Mouse (Mus musculus): ENCODE results near the gene Dcpp3. TPM values are rescaled to one million over a fixed set of nuclear protein-coding genes. Genes with fewer than 3 reads are reported as not detected.
"Not testable (repeated sequence)": the region's sequence is repeated elsewhere in the genome, so short reads cannot be mapped to it uniquely, and the experiment has no call there.

Dcpp3 gene
- polyA plus RNA-seq (2015; fragmentation: Nextera tagmentation; extraction: Ambion mirVana): not detected in 2 replicates

DNA sequence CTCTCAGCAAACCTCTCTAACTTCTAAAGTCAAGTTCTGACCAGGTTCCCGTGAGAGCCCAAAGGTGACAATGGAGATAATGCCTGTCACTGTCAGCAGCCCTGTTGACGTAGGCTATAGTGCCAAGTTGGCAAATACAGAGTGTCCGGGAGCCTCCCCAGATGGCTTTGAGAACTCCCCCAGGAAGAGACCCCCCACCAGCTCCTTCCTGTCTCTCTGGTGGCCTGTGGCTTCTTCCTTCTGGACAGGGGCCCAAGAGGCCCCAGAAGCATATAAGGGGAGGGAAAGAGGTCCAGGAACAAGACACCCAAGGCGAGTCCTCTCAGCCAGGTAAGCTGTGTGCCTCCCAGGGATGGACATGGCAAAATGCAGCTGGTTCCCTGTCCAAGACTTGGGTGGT, at the start of gene Dcpp3:
Gene Dcpp3 (plus strand): TSS at position 301 of the 400 bp plus-strand sequence.
- H3K9ac ChIP-seq (replicated peaks; ENCODE audit: low read length); H3K9me3 ChIP-seq (ENCODE audit: low read length); ATAC-seq (ENCODE audit: low FRiP score, low TSS enrichment); H3K27ac ChIP-seq (ENCODE audit: low read length); H3K27me3 ChIP-seq (ENCODE audit: insufficient read depth, low read length); H3K4me3 ChIP-seq (ENCODE audit: low read length); H3K36me3 ChIP-seq (ENCODE audit: insufficient read depth, low read length); H3K4me1 ChIP-seq (ENCODE audit: insufficient read depth, low read length); H3K4me2 ChIP-seq (replicated peaks; ENCODE audit: low read depth, low read length): not testable (repeated sequence)
- WGBS: 68% methylated on average over 4 of the region's 4 CpGs

DNA sequence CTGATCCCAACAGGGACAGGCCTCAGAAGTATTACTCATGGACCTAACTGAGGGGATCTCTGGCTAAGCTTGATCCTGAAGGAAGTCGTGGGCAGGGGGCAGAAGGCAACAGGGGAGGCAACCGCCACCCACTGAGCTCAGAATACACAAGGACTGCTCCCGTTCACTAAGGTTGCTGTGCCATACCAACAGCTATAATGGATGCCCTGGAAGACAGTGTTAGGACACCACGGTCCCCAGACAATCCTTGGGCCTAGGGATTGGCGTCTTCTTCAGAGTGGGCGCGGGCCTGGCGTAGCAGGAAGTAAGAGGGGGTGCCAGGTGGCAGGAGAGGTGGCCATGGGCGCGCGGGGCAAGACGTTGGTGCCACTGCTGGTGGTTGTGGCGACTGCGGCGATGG, 49.5 kb upstream of the Dcpp3 start, which contains the start of gene Prss21:
Gene Prss21 (plus strand): TSS at position 301 of the 400 bp plus-strand sequence.
- H3K36me3 ChIP-seq (ENCODE audit: insufficient read depth, low read length): no peaks in the 10 kb centered on the region
- no peak within 1 kb of the TSS for H3K9ac ChIP-seq (replicated peaks; ENCODE audit: low read length)
- no peak within 1 kb of the TSS for H3K27ac ChIP-seq (ENCODE audit: low read length)
- H3K4me1 ChIP-seq (ENCODE audit: insufficient read depth, low read length): no peaks in the 10 kb centered on the region
- no peaks in the 10 kb centered on the region for H3K9me3 ChIP-seq (ENCODE audit: low read length)
- WGBS: 84% methylated on average over 15 of the region's 15 CpGs
- no peaks in the 10 kb centered on the region for H3K27me3 ChIP-seq (ENCODE audit: insufficient read depth, low read length)
- no peak within 1 kb of the TSS for H3K4me2 ChIP-seq (replicated peaks; ENCODE audit: low read depth, low read length)
- no peak for ATAC-seq (ENCODE audit: low FRiP score, low TSS enrichment)
- H3K4me3 ChIP-seq (ENCODE audit: low read length): no peak within 1 kb of the TSS

DNA sequence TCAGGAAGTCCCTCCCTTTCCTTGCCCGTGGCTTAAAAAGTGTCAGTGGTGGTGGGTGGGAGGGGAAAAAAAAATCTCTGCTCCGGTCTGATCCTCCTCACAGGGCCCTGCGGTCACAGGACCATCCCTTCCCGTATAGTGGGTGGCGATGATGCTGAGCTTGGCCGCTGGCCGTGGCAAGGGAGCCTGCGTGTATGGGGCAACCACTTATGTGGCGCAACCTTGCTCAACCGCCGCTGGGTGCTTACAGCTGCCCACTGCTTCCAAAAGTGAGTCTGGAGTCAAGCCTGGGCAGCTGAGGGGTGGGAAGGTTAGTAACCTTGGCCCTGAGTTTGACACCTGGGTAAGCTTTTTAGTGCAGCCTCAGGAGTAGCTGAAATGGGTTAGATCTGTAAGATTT, 48.7 kb upstream of the Dcpp3 start:
- Histone ChIP-seq H3K27ac (ENCODE audit: low read length) (no peak overlapping the region), H3K4me1 (ENCODE audit: insufficient read depth, low read length) (no peaks in the 10 kb centered on the region), H3K9me3 (ENCODE audit: low read length) (no peaks in the 10 kb centered on the region), H3K4me3 (ENCODE audit: low read length) (no peak overlapping the region), H3K9ac (replicated peaks; ENCODE audit: low read length) (no peak overlapping the region), H3K27me3 (ENCODE audit: insufficient read depth, low read length) (no peaks in the 10 kb centered on the region), H3K36me3 (ENCODE audit: insufficient read depth, low read length) (no peaks in the 10 kb centered on the region), H3K4me2 (replicated peaks; ENCODE audit: low read depth, low read length) (no peak overlapping the region)
- no peak for ATAC-seq (ENCODE audit: low FRiP score, low TSS enrichment)
- 92% methylated on average over 11 of the region's 11 CpGs for WGBS

DNA sequence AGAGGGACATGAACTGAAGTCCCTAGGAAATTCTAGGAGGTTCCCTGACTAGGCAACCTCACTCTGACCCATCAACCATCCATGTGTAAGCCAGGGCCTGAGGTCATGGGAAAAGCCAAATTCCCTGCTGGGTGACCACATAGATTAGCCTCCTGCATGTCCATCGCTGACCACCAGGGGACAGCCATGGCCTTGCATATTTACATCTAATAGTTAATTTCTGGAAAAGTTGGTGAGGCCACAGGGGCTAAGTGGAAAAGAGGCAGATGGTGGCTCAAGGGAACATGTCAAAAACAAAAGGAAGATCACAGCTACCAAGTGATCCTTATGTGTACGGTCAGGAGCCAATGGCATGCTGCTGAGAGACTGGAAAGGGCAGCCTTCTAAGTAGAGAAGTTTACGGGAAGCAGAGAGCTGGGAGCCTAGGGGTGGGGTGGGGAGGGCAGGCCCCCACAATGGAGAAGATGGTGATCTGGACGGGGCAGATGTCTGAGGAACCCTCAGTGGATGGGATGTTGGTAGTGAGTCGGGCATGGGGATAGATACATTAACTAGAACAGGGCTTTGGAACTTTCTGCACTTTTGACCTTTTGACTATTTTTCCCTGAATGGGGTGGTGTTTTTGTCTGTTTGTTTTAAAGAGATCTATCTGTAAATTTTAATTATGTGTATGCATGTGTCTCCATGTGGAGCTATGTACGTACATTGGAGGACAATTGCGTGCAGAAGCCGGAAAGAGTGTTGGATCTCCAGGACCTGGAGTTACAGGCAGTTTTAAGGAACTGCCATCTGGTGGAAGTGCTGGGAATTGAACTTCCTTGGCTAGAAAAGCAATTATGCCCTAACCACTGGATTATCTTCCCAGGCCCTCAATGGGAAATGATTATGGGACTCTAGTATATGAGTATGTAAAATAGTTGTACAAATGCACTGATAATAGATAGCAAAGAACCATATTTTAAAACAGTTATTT, 43.1 kb upstream of the Dcpp3 start:
- Histone ChIP-seq H3K4me2 (replicated peaks; ENCODE audit: low read depth, low read length) (no peak overlapping the region), H3K36me3 (ENCODE audit: insufficient read depth, low read length) (no peaks in the 10 kb centered on the region), H3K27me3 (ENCODE audit: insufficient read depth, low read length) (no peaks in the 10 kb centered on the region), H3K9ac (replicated peaks; ENCODE audit: low read length) (no peak overlapping the region), H3K27ac (ENCODE audit: low read length) (no peak overlapping the region), H3K4me1 (ENCODE audit: insufficient read depth, low read length) (peaks cover 3% of the 10 kb centered on the region; the same call in 1 of the 2 replicates), H3K4me3 (ENCODE audit: low read length) (no peak overlapping the region), H3K9me3 (ENCODE audit: low read length) (no peaks in the 10 kb centered on the region)
- 38% methylated on average over 8 of the region's 8 CpGs for WGBS
- peak; percentile 39 for ATAC-seq (ENCODE audit: low FRiP score, low TSS enrichment)

DNA sequence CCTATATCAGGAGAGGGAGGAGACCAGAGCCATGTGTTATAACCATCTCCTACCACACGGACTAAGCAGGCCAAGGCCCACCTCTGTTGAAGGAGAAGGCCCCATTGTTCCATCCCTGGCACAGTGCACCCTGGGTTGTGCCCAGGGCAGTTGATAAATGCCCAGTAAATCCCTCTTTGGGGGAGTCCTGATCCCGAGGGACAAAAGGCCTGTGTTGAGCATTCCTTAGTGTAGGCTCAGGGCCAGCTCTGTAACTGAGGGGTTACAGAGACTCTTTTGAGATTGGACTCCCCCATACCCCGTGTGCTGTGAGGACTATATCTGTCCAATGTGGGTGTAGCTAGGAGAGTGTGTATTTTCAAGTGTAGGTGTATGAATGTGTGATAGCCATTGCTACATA, 40.5 kb upstream of the Dcpp3 start:
- WGBS: 52% methylated on average over 3 of the region's 3 CpGs
- ATAC-seq (ENCODE audit: low FRiP score, low TSS enrichment): no peak
- Histone ChIP-seq H3K27me3 (ENCODE audit: insufficient read depth, low read length) (no peaks in the 10 kb centered on the region), H3K9ac (replicated peaks; ENCODE audit: low read length) (no peak overlapping the region), H3K36me3 (ENCODE audit: insufficient read depth, low read length) (no peaks in the 10 kb centered on the region), H3K4me1 (ENCODE audit: insufficient read depth, low read length) (peaks cover 3% of the 10 kb centered on the region; the same call in 1 of the 2 replicates), H3K9me3 (ENCODE audit: low read length) (no peaks in the 10 kb centered on the region), H3K27ac (ENCODE audit: low read length) (no peak overlapping the region), H3K4me3 (ENCODE audit: low read length) (no peak overlapping the region), H3K4me2 (replicated peaks; ENCODE audit: low read depth, low read length) (no peak overlapping the region)

DNA sequence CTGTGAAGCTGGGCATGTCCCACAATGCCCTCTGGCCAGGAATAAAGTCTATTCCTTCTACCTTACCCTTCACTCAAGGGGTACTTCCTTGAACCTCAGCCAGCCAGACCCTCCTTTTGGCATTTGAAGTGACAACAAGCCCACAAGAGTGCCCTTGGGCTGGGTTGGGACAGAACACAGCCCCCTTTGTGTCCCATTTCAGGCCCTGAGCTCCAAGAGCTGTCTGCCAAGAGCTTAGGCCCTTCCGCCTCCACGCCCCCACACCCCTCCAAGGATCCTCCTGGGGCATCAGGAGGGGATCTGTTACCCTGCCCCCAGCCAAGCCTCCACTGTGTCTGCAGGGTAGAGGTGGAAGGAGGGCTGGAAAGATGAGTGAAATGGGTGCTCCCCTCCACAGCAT, 40.1 kb upstream of the Dcpp3 start:
- H3K4me3 ChIP-seq (ENCODE audit: low read length): no peak overlapping the region
- WGBS: 85% methylated on average over 2 of the region's 2 CpGs
- H3K4me1 ChIP-seq (ENCODE audit: insufficient read depth, low read length): peaks cover 3% of the 10 kb centered on the region; the same call in 1 of the 2 replicates
- H3K4me2 ChIP-seq (replicated peaks; ENCODE audit: low read depth, low read length): no peak overlapping the region
- no peaks in the 10 kb centered on the region for H3K9me3 ChIP-seq (ENCODE audit: low read length)
- H3K27ac ChIP-seq (ENCODE audit: low read length): no peak overlapping the region
- H3K36me3 ChIP-seq (ENCODE audit: insufficient read depth, low read length): no peaks in the 10 kb centered on the region
- no peaks in the 10 kb centered on the region for H3K27me3 ChIP-seq (ENCODE audit: insufficient read depth, low read length)
- no peak overlapping the region for H3K9ac ChIP-seq (replicated peaks; ENCODE audit: low read length)
- no peak for ATAC-seq (ENCODE audit: low FRiP score, low TSS enrichment)

DNA sequence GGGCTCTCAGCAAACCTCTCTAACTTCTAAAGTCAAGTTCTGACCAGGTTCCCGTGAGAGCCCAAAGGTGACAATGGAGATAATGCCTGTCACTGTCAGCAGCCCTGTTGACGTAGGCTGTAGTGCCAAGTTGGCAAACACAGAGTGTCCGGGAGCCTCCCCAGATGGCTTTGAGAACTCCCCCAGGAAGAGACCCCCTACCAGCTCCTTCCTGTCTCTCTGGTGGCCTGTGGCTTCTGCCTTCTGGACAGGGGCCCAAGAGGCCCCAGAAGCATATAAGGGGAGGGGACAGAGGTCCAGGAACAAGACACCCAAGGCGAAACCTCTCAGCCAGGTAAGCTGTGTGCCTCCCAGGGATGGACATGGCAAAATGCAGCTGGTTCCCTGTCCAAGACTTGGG, 36.7 kb upstream of the Dcpp3 start, which contains the start of the genes Dcpp1 and Dcpp2:
Gene Dcpp1 (plus strand): TSS at position 301 of the 400 bp plus-strand sequence.
Gene Dcpp2 (plus strand): TSS at position 305 of the 400 bp plus-strand sequence.
- not testable (repeated sequence) for H3K4me3 ChIP-seq (ENCODE audit: low read length); H3K4me2 ChIP-seq (replicated peaks; ENCODE audit: low read depth, low read length); H3K27ac ChIP-seq (ENCODE audit: low read length); H3K4me1 ChIP-seq (ENCODE audit: insufficient read depth, low read length); H3K27me3 ChIP-seq (ENCODE audit: insufficient read depth, low read length); ATAC-seq (ENCODE audit: low FRiP score, low TSS enrichment); H3K9me3 ChIP-seq (ENCODE audit: low read length); H3K9ac ChIP-seq (replicated peaks; ENCODE audit: low read length); H3K36me3 ChIP-seq (ENCODE audit: insufficient read depth, low read length)
- 71% methylated on average over 4 of the region's 4 CpGs for WGBS

DNA sequence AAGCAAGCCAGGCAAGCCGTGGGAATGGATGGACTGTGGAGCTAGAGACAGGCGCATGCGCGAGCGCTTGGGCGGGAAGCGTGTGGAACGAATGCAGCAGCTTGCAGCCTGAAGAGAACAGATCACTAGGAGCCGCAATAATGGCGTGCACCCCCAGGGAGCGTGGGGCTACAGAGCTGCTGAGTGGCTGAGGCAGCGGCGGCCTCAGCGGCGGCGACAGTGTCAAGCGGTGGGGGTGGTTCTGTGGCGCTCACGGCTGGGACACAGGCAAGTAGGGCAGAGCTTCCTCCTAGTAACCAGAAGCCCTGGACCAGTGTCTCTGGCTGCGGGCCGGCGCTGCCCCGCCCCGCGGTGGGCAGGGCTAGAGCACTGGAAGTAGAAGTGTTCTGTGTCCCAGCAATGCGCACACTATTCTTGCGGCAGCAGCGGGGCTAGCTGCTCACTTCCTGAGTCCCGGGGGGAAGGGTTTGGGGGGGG, 7.3 kb downstream of the Dcpp3 start:
- peak overlapping the region; percentile 77 for H3K9ac ChIP-seq (replicated peaks; ENCODE audit: low read length)
- peak overlapping the region; percentile 91 for H3K27ac ChIP-seq (ENCODE audit: low read length)
- peak; percentile 99 for ATAC-seq (ENCODE audit: low FRiP score, low TSS enrichment)
- peak overlapping the region; percentile 67 for H3K4me2 ChIP-seq (replicated peaks; ENCODE audit: low read depth, low read length)
- H3K4me3 ChIP-seq (ENCODE audit: low read length): peak overlapping the region; percentile 53
- no peaks in the 10 kb centered on the region for H3K27me3 ChIP-seq (ENCODE audit: insufficient read depth, low read length)
- H3K9me3 ChIP-seq (ENCODE audit: low read length): no peaks in the 10 kb centered on the region
- H3K4me1 ChIP-seq (ENCODE audit: insufficient read depth, low read length): peaks cover 7% of the 10 kb centered on the region
- 0% methylated on average over 29 of the region's 29 CpGs for WGBS
- no peaks in the 10 kb centered on the region for H3K36me3 ChIP-seq (ENCODE audit: insufficient read depth, low read length)

DNA sequence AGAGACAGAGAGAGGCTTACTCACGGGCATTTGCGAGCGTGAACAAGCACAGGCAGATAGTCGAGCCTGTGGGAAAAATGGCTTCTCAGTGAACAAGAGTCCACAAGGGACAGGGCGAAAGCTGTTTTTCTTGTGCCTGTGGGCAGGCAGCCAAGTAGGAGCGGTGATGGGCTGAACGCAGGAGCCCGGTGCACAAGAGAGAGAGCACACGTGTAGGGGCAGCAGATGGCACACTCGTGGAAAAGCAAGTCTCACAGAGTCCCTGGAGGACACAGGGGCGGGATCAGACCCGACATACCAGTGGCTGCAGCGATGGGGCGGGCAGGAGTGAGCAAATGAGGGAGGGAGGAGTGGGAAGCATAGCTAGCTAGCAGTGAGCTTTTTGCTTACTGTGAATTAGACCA, 7.8 kb downstream of the Dcpp3 start:
- Histone ChIP-seq H3K4me1 (ENCODE audit: insufficient read depth, low read length) (peaks cover 7% of the 10 kb centered on the region), H3K9ac (replicated peaks; ENCODE audit: low read length) (peak overlapping the region; percentile 77), H3K4me3 (ENCODE audit: low read length) (peak overlapping the region; percentile 53), H3K27ac (ENCODE audit: low read length) (peak overlapping the region; percentile 91), H3K36me3 (ENCODE audit: insufficient read depth, low read length) (no peaks in the 10 kb centered on the region), H3K4me2 (replicated peaks; ENCODE audit: low read depth, low read length) (peak overlapping the region; percentile 67), H3K27me3 (ENCODE audit: insufficient read depth, low read length) (no peaks in the 10 kb centered on the region), H3K9me3 (ENCODE audit: low read length) (no peaks in the 10 kb centered on the region)
- WGBS: 0% methylated on average over 14 of the region's 14 CpGs
- peak; percentile 85 for ATAC-seq (ENCODE audit: low FRiP score, low TSS enrichment)

DNA sequence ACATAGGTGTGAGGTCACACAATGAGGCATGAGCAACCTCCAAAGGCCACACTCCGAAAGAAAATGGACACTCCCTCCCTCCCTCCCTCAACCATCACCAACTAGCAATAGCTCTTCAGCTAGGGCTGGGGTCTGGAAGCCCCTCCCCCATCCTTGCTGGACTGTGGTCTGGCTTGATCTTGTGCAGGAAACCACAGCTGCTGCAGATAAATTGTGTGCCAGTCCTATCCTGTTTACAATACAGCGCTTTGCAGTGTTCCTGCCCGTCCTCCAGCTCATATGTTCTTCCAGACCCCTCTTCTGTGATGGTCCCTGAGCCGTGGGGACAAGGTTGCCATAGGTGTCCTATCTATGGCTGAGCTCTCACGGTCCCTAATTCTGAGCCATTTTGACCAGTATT, 13.9 kb downstream of the Dcpp3 start:
- WGBS: 74% methylated on average over 5 of the region's 5 CpGs
- no peak overlapping the region for H3K9ac ChIP-seq (replicated peaks; ENCODE audit: low read length)
- ATAC-seq (ENCODE audit: low FRiP score, low TSS enrichment): no peak

More for the DNA sequence above, 13.9 kb downstream of the Dcpp3 start:
- Histone ChIP-seq H3K27me3 (ENCODE audit: insufficient read depth, low read length) (no peaks in the 10 kb centered on the region), H3K4me3 (ENCODE audit: low read length) (no peak overlapping the region), H3K4me2 (replicated peaks; ENCODE audit: low read depth, low read length) (no peak overlapping the region), H3K4me1 (ENCODE audit: insufficient read depth, low read length) (no peaks in the 10 kb centered on the region), H3K27ac (ENCODE audit: low read length) (no peak overlapping the region), H3K36me3 (ENCODE audit: insufficient read depth, low read length) (no peaks in the 10 kb centered on the region), H3K9me3 (ENCODE audit: low read length) (no peaks in the 10 kb centered on the region)

Data from kidney, embryonic 16.5 days (tissue).